Mouse (Mus musculus) embryonic stem cell, embryonic (primary cell): ENCODE results near the gene Snai1.

Experiments used
- CTCF ChIA-PET, 4 experiments: fragments of 300-600 bp in 2 of 4; fragments of 350-600 bp in 2 of 4; sonication (Branson Sonifier 250); formaldehyde crosslinking; loops; one replicate each; lab custom pipeline; 2022; ENCODE audit warnings: inconsistent platforms in 2 of 4; lab: Charles Lee
- POLR2A ChIA-PET, 4 experiments: fragments of 300-600 bp in 2 of 4; fragments of 350-600 bp in 2 of 4; sonication (Branson Sonifier 250); formaldehyde crosslinking; loops; one replicate each; lab custom pipeline; 2022; ENCODE audit warnings: antibody characterized with exemption in 4 of 4, inconsistent platforms in 1 of 4; lab: Charles Lee

The Snai1 gene

GRCm38 (mm10) chr2:167559413-167559812 is 21.4 kb downstream of the Snai1 start:
- CTCF ChIA-PET = interaction anchor here in 1 of 4 experiments (1.1 kb wide), 1 partner anchor 140 kb away, joined by 3 read pairs; no protein-coding TSS in a partner anchor
- POLR2A ChIA-PET = interaction anchor here in 2 of 4 experiments (0.7 to 1.4 kb wide), 4 partner anchors 10 to 44 kb away, joined by 3 to 4 read pairs (median 4); no protein-coding TSS in a partner anchor

- ChIA-PET CTCF (interaction anchor here in 3 of 4 experiments (0.6 to 1.7 kb wide), 7 partner anchors 8 to 336 kb away, joined by 3 to 9 read pairs (median 5); no protein-coding TSS in a partner anchor), POLR2A (interaction anchor here in 3 of 4 experiments (0.6 to 3.2 kb wide), 10 partner anchors 9 to 131 kb away, joined by 3 to 15 read pairs (median 4); partner anchors contain the start of gene Snai1 (in 1 of the 3))
Measured at GRCm38 (mm10) chr2:167562101-167562500, 24.1 kb downstream of the Snai1 start.

DNA sequence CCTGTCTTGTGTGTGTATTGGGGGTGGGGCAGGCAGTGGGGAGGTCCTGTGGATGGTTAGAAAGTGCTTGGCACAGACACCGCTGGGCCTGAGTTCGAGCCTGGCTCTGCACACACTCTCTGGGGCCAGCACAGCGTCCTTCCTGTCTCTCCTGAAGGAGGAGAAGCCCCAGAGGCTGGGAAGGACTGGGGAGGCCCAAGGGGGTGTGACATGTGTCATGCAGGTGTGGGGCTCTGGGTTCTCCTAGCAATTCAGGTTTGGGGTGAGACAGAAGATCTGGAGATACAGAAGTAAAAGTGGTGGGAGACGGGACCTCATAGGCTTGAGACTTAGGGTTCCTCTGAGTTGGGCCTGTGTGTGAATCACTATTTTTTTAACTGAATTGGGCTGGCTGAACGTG is 25.0 kb downstream of the Snai1 start:
- ChIA-PET CTCF (interaction anchor here in 2 of 4 experiments (0.7 to 1.5 kb wide), 4 partner anchors 23 to 394 kb away, joined by 4 to 9 read pairs (median 6); no protein-coding TSS in a partner anchor), POLR2A (interaction anchor here in 1 of 4 experiments (1.5 kb wide), 1 partner anchor 34 kb away, joined by 3 read pairs; no protein-coding TSS in a partner anchor)

DNA sequence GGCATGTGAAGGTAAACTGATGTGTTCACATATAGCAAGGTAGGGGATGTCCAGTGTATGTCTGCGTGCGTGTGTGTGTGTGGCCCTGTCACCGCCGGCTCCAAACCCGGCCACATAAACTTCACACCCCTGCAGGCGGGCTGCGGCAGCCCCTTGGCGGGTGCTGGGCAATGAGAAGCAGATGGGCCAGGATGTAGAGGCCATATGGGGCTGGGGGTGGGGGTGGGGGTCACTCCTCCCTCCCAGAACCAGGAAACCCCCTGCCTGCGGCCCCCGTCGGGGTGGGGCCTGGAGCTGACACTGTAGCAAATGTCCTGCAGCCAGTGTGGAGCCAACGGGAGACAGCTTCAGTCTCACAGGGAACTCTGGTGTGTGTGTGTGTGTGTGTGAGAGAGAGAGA is 25.7 kb downstream of the Snai1 start:
- CTCF ChIA-PET = interaction anchor here in 2 of 4 experiments (0.5 to 1.0 kb wide), 7 partner anchors 15 to 571 kb away, joined by 3 to 8 read pairs (median 5); partner anchors contain the start of gene Ripor3 (in 1 of the 2)
- POLR2A ChIA-PET = interaction anchor here in 3 of 4 experiments (0.6 to 1.7 kb wide), 11 partner anchors 13 to 1369 kb away, joined by 3 to 5 read pairs (median 4); partner anchors contain the start of gene Snai1 (in 2 of the 3)

DNA sequence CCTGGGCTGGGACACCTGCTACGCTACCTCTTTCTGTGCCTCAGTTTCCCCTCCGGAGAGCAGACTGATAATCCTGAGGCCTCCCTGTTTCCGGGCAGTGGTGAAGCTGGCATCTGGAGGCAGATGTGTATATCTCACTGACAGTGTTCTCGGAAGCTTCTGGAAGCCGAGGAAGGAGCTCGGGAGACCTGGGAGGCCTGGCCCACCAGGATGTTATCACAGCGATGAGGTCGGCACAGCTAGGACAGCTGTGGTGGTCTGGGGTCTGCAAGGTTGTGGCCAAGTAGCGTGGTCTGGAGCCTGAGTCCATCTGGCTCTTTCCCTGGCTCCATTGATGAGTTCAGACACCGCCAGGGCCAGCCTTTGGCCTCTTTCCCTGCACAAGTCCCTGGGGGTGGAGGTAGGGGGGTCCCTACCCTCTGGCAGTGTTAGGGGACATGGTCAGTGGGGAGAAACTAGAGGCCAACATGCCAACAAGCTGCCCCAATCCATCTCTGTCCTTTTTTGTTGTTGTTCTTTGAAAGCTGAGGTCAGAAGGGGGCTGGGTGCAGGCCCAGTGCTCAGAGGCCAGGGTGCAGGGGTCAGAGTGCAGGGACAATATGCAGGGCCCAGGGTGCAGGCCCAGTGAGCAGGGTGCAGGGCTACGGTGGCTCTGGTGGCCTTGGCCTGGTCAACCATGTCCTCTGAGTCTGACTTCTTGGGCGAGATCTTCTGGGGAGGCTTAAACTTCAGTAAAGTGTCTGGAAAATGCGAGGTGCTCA is 26.7 kb downstream of the Snai1 start:
- CTCF ChIA-PET = interaction anchor here in 2 of 4 experiments (0.7 to 1.7 kb wide), 3 partner anchors 27 to 534 kb away, joined by 3 to 5 read pairs (median 3); partner anchors contain the start of gene Snai1 (in 1 of the 2)

DNA sequence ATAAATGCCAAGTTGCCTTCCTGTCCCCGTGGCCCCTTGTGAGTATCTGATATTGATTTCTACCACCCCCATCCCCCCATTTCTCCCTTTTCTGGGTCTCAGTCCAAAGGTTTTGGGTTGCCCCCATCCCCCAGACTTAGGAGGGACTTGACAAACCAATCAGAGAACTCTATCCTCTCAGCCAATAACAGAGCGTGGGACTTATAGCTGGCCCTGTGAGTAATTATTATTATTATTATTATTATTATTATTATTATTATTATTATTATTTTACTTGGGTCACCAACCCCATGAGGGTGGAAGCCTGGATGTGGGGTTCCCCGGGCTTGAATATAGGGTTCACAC is 27.3 kb downstream of the Snai1 start:
- ChIA-PET POLR2A (interaction anchor here in 2 of 4 experiments (0.7 to 2.5 kb wide), 7 partner anchors 10 to 35 kb away, joined by 3 to 7 read pairs (median 4); partner anchors contain the start of gene Snai1 (in 1 of the 2)), CTCF (interaction anchor here in 3 of 4 experiments (0.7 to 1.7 kb wide), 5 partner anchors 21 to 533 kb away, joined by 3 to 5 read pairs (median 3); partner anchors contain the start of gene Snai1 (in 1 of the 3))

More for the DNA sequence above, 26.7 kb downstream of the Snai1 start:
- POLR2A ChIA-PET = interaction anchor here in 3 of 4 experiments (0.5 to 2.5 kb wide), 14 partner anchors 8 to 1368 kb away, joined by 3 to 7 read pairs (median 4); partner anchors contain the start of gene Snai1 (in 2 of the 3)

GRCm38 (mm10) chr2:167565682-167566081 is 27.7 kb downstream of the Snai1 start:
- ChIA-PET POLR2A (interaction anchor here in 2 of 4 experiments (0.7 to 2.5 kb wide), 7 partner anchors 10 to 148 kb away, joined by 3 to 7 read pairs (median 3); partner anchors contain the start of gene Snai1 (in 1 of the 2)), CTCF (interaction anchor here in 3 of 4 experiments (0.6 to 1.7 kb wide), 5 partner anchors 21 to 533 kb away, joined by 3 to 7 read pairs (median 4); partner anchors contain the start of gene Snai1 (in 1 of the 3))

- POLR2A ChIA-PET = interaction anchor here in 1 of 4 experiments (1.0 to 2.6 kb wide), 2 partner anchors 21 to 31 kb away, joined by 3 to 8 read pairs; no protein-coding TSS in a partner anchor
- CTCF ChIA-PET = interaction anchor here in 2 of 4 experiments (1.0 to 1.3 kb wide), 3 partner anchors 37 to 327 kb away, joined by 3 read pairs; no protein-coding TSS in a partner anchor
Measured at GRCm38 (mm10) chr2:167568112-167568511, 30.1 kb downstream of the Snai1 start.

DNA sequence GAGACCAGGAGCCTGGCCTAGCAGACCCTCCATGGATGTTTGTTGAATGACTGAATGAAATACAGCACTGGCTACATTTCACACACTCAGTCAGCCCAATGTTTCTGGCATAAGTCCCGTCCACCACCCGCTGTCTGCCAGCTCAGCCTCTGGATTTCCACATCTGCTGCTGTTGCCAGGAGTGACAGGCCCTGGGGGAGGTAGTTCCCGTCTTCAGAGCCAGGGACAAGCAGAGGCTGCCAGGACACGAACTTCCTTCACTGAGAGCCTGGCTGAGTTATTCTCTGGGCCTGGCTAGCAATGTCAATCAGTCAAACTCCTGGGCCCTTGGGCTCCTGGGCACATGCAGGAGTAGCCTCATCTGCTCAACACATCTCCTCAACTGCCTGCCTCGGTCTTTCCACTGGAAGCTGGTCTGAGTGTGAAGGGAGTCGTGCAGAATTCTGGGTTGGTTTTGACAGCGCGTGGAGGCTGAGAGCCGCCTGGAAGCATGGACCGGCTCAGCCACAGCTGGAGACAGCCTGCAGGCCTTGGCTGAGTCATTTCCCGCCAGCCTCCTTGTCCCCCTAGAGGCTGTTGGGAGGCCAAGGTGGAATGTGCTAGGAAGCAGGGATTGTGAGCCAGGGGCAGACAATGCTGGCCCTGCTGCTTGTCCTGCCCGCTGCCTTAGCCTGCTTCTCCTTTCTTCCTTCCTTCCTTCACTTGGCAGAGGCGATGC is 32.1 kb downstream of the Snai1 start:
- CTCF ChIA-PET = interaction anchor here in 3 of 4 experiments (0.6 to 1.3 kb wide), 4 partner anchors 8 to 32 kb away, joined by 3 to 5 read pairs (median 4); partner anchors contain the start of gene Snai1 (in 1 of the 3)
- POLR2A ChIA-PET = interaction anchor here in 2 of 4 experiments (1.1 to 2.3 kb wide), 6 partner anchors 8 to 355 kb away, joined by 3 to 10 read pairs (median 5); no protein-coding TSS in a partner anchor

DNA sequence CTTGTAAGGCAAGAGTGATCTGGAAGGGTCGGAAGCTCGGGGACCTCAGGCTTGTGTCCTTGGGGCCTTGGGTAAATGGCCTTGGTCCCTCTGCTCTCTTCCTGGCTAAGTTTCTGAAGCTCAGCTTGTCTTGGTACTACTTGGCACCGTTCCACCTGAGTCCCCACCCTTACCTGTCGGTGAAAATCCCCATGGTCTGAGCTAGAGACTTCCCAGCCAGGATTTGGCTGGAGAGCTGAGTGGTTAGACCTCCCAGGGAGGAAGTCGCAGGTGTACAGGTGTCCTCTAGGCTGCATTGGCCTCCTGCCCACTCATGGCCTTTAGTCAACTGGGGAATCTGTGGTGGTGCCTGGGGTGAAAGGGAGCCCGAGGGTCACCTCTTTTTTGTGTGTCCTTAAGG is 32.8 kb downstream of the Snai1 start:
- CTCF ChIA-PET = interaction anchor here in 3 of 4 experiments (0.6 to 1.5 kb wide), 6 partner anchors 9 to 1250 kb away, joined by 3 to 5 read pairs (median 4); partner anchors contain the start of gene Snai1 (in 1 of the 3)

DNA sequence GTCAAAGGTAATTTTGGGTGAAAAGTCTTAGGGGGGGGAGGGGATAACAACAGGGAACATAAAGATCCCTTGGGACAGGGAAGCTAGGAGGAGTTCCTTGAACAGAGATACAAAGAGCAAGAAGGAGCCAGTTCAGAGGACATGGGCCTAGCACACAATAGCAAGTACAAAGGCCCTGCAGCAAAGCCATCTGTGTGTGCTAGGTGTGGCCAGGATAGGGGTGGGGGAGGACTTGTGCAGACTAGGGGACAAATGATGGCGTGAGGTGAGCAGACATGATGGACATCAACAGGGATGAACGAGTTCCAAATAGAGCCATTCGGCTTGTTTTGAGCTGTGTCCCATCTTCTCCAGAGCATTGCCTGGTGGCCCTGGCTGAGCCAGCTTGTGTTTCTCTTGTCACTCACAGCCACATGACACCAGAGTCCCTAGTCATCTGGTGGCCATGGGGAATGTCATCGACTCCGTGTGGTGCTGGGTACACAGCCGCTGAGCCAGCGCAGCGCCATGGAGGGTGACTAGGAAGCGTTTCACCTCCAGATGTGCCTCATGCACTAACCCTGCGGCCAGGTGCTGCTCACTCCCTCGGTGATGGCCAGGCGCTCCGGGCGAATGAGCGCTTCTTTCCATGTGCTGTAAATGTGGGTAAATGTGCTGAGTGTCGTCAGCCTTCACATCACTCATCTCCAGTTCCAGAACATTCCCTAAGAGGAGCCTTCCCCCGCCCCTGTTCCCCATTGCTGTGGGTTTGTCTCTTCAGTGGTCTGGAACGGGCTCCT is 33.6 kb downstream of the Snai1 start:
- CTCF ChIA-PET = interaction anchor here in 3 of 4 experiments (0.6 to 1.5 kb wide), 4 partner anchors 34 to 559 kb away, joined by 3 to 5 read pairs (median 4); partner anchors contain the start of gene Snai1 (in 1 of the 3)
- POLR2A ChIA-PET = interaction anchor here (0.6 to 2.3 kb wide), 11 partner anchors 9 to 86 kb away, joined by 3 to 10 read pairs (median 3); partner anchors contain the start of gene Snai1 (in 1 of the 4)

More for the DNA sequence above, 32.8 kb downstream of the Snai1 start:
- POLR2A ChIA-PET = interaction anchor here (0.7 to 2.3 kb wide), 9 partner anchors 9 to 86 kb away, joined by 3 to 10 read pairs (median 4); partner anchors contain the start of gene Snai1 (in 1 of the 4)

GRCm38 (mm10) chr2:167574814-167575213 is 36.8 kb downstream of the Snai1 start:
- CTCF ChIA-PET = interaction anchor here in 2 of 4 experiments (0.6 to 1.8 kb wide), 3 partner anchors 12 to 304 kb away, joined by 3 to 5 read pairs (median 4); no protein-coding TSS in a partner anchor
- POLR2A ChIA-PET = interaction anchor here in 2 of 4 experiments (0.9 to 1.8 kb wide), 3 partner anchors 14 to 36 kb away, joined by 4 to 8 read pairs (median 4); partner anchors contain the start of gene Snai1 (in 1 of the 2)

DNA sequence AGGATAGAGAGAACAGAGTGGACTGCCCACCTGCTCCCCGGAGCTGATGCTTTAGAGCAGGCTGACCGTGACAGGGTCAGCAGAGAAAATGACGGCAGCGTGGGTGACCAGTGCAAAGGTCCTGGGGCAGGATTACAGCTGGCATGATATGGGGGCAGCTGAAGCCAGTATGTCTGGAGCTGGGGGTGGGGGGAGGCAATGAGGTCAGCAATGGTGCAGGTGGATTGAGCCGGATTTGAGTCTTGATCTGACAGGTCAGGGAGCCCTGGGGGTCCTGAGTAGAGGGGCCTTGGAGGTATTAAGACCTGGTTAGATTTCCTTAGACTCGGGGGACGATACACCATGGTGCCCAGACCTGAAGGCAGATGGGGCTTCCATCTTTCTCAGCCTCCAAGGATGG is 37.6 kb downstream of the Snai1 start:
- ChIA-PET POLR2A (interaction anchor here in 3 of 4 experiments (0.6 to 1.8 kb wide), 4 partner anchors 13 to 37 kb away, joined by 3 to 8 read pairs (median 4); partner anchors contain the start of gene Snai1 (in 1 of the 3)), CTCF (interaction anchor here in 2 of 4 experiments (0.6 to 1.8 kb wide), 2 partner anchors 11 to 305 kb away, joined by 3 to 4 read pairs; no protein-coding TSS in a partner anchor)

- CTCF ChIA-PET = interaction anchor here in 2 of 4 experiments (0.6 to 1.8 kb wide), 2 partner anchors 11 to 34 kb away, joined by 4 read pairs; no protein-coding TSS in a partner anchor
- POLR2A ChIA-PET = interaction anchor here in 1 of 4 experiments (0.6 kb wide), 1 partner anchor 1501 kb away, joined by 3 read pairs; no protein-coding TSS in a partner anchor
Measured at GRCm38 (mm10) chr2:167576121-167576620, 38.2 kb downstream of the Snai1 start.

DNA sequence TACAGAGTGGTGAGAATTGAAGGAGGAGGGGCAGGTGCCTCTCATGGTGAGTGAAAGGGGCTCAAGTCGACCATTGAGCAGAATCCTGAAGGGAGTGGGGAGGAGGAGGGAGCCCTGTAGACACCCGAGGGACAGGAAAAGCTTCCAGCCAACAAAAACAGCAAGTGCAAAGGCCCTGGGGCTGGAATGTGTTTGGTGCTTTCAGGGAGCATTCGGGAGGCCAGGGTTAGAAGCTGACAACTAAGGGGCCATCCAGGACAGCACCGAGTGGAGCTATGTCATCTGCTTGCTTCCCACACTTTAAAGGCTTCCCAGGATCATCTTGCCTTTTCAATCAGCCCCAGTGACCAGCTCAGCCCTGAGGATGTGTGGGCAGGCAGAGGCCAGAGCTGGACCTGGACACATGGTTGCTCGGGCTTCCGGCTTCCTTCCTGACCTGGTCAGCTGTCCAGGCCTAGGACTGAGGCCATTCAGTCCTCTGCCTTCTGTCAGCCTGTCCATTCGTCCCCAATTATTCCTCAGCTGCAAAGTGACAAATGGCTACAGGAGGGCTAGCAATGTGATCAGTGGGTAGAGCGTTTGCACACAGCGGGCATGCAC is 39.3 kb downstream of the Snai1 start:
- POLR2A ChIA-PET = interaction anchor here in 2 of 4 experiments (0.7 to 2.4 kb wide), 9 partner anchors 10 to 599 kb away, joined by 3 to 8 read pairs (median 3); partner anchors contain the start of gene Snai1 (in 1 of the 2)
- CTCF ChIA-PET = interaction anchor here (0.6 to 2.1 kb wide), 7 partner anchors 12 to 842 kb away, joined by 3 to 13 read pairs (median 4); no protein-coding TSS in a partner anchor
